Mouse (Mus musculus): ENCODE measurements around the gene Ttc24. TPM values are rescaled to one million over a fixed set of nuclear protein-coding genes. Genes with fewer than 3 reads are reported as not detected.

Ttc24 gene
- polyA plus RNA-seq, 1 experiment from 2014 or later: not detected

DNA sequence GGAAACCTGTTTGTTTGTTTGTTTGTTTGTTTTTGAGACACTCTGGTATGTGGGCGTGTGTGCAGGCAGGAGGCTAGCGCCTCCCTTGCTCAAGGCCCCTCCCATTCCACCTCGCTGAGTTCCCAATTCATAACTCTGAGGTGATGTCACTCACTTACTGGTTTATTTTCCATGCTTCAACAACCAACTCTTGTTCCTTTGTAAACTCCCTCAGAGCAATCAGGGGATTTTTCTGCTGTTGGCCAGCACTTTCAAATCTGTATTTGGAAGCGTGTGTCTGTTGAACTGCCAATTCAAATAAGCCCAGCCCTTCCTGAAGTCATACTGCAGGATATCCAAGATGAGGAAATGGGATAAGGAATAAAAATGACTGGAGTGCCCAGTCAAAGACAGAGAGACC is 4.6 kb upstream of the Ttc24 start:
- Histone ChIP-seq H3K4me2 (replicated peaks; ENCODE audit: low read depth, low read length) (peak overlapping the region; percentile 81), H3K9me3 (ENCODE audit: low read length) (no peaks in the 10 kb centered on the region), H3K27me3 (ENCODE audit: insufficient read depth, low read length) (no peaks in the 10 kb centered on the region), H3K9ac (replicated peaks; ENCODE audit: low read length) (peak overlapping the region; percentile 69), H3K27ac (ENCODE audit: low read length) (no peak overlapping the region), H3K36me3 (ENCODE audit: insufficient read depth, low read length) (peaks cover 6% of the 10 kb centered on the region; the same call in 1 of the 2 replicates), H3K4me1 (ENCODE audit: insufficient read depth, low read length) (peaks cover 13% of the 10 kb centered on the region), H3K4me3 (ENCODE audit: low read length) (peak overlapping the region; percentile 78)
- 13% methylated on average over 4 of the region's 4 CpGs for WGBS
- ATAC-seq (ENCODE audit: low FRiP score, low TSS enrichment): peak; percentile 26; the same call in 1 of the 2 replicates

DNA sequence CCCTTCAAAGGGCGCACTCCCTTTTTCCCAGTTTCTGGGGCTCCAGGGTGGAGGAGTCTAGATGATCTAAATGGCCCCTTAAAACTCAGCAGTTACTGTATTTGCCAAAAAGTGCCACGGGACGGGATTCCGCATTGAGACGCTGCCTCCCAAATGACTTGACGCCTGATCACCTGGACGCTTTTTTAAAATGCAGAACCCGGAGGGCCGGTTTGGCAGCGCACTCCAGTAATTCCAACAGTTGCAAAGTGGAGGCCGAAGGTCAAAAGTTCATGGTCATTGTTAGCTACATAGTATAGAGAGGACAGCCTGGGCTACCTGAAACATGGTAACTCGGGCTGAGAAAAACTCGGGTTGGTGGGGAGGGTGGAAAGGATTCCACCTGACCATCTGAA is 4.1 kb upstream of the Ttc24 start:
- Histone ChIP-seq H3K27ac (ENCODE audit: low read length) (no peak overlapping the region), H3K9me3 (ENCODE audit: low read length) (no peaks in the 10 kb centered on the region), H3K4me3 (ENCODE audit: low read length) (peak overlapping the region; percentile 78), H3K9ac (replicated peaks; ENCODE audit: low read length) (peak overlapping the region; percentile 69), H3K4me1 (ENCODE audit: insufficient read depth, low read length) (peaks cover 13% of the 10 kb centered on the region), H3K4me2 (replicated peaks; ENCODE audit: low read depth, low read length) (peak overlapping the region; percentile 81), H3K36me3 (ENCODE audit: insufficient read depth, low read length) (peaks cover 6% of the 10 kb centered on the region; the same call in 1 of the 2 replicates), H3K27me3 (ENCODE audit: insufficient read depth, low read length) (no peaks in the 10 kb centered on the region)
- WGBS: 3% methylated on average over 13 of the region's 13 CpGs
- peak; percentile 28; the same call in 1 of the 2 replicates for ATAC-seq (ENCODE audit: low FRiP score, low TSS enrichment)

DNA sequence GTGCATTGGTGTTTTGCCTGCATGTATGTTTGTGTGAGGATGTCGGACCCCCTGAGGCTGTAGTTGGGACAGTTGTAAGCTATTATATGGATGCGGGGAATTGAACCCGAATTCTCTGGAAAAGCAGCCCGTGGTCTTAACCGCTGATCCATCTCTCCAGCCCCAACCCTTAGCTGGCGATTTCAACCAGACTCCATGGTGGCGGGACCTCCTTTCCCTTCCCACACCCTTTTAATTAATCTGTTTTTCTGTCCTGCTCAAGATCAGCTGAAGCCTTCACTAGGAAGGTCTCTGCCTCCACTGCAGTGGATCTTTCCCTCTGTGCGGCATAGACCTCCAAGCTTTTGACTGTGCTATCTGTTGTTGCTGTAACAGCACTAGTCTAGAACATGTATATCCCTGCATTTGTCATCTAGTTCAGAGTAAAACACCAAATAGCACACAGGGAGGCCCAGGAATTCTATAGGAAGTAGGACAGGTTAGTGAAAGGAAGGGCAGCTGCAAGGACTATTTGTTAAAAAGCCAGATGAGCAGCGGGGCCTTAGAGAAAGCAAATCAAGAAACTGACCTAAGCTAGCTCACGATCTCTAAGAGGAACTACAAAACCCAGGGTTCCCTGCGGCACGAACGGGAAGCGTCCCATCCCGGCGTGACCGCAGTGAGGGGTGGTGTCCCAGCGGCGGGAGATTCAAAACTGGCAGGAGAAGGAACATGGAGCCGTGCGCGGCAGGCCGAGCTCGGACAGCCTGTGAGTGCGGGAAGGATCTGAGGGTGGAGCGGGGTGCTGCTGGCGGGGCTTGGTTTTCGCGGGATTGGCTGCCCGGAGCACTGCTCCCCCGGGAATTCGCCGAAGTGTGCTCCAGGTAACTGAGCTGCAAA is 3.5 kb upstream of the Ttc24 start, which contains the start of gene Iqgap3:
Gene Iqgap3 (plus strand): TSS at position 627 of the 879 bp plus-strand sequence.
- Histone ChIP-seq H3K4me2 (replicated peaks; ENCODE audit: low read depth, low read length) (peak within 1 kb of the TSS; percentile 81), H3K9me3 (ENCODE audit: low read length) (no peaks in the 10 kb centered on the region), H3K27ac (ENCODE audit: low read length) (no peak within 1 kb of the TSS), H3K9ac (replicated peaks; ENCODE audit: low read length) (peak within 1 kb of the TSS; percentile 69), H3K4me3 (ENCODE audit: low read length) (peak within 1 kb of the TSS; percentile 78), H3K36me3 (ENCODE audit: insufficient read depth, low read length) (peaks cover 5% of the 10 kb centered on the region; the same call in 1 of the 2 replicates), H3K27me3 (ENCODE audit: insufficient read depth, low read length) (no peaks in the 10 kb centered on the region), H3K4me1 (ENCODE audit: insufficient read depth, low read length) (peaks cover 13% of the 10 kb centered on the region)
- peak; percentile 89 for ATAC-seq (ENCODE audit: low FRiP score, low TSS enrichment)
- 20% methylated on average over 33 of the region's 33 CpGs for WGBS

DNA sequence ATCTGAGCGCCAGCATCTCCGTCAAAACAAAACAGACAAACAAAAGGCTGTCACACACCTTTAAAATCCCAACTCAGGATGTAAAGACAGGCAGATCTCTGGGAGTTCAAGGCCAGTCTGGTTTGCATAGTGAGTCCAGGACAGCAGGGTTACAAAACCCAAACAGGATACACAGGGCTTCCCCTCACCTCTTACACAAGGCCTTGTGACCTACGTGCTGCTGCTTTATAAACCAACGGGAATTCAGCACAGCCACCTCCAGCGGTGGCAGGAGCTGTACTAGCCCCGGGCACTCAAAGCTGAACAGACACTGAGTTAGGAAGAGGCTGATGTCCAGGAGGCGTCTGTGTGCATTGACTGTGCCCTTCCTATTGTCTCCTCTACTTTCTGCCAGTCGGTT is 663 bp downstream of the Ttc24 start:
- Histone ChIP-seq H3K36me3 (ENCODE audit: insufficient read depth, low read length) (no peaks in the 10 kb centered on the region), H3K27me3 (ENCODE audit: insufficient read depth, low read length) (no peaks in the 10 kb centered on the region), H3K9ac (replicated peaks; ENCODE audit: low read length) (no peak overlapping the region), H3K4me3 (ENCODE audit: low read length) (no peak overlapping the region), H3K27ac (ENCODE audit: low read length) (no peak overlapping the region), H3K9me3 (ENCODE audit: low read length) (no peaks in the 10 kb centered on the region), H3K4me1 (ENCODE audit: insufficient read depth, low read length) (peaks cover 4% of the 10 kb centered on the region), H3K4me2 (replicated peaks; ENCODE audit: low read depth, low read length) (no peak overlapping the region)
- WGBS: 53% methylated on average over 8 of the region's 8 CpGs
- ATAC-seq (ENCODE audit: low FRiP score, low TSS enrichment): no peak

DNA sequence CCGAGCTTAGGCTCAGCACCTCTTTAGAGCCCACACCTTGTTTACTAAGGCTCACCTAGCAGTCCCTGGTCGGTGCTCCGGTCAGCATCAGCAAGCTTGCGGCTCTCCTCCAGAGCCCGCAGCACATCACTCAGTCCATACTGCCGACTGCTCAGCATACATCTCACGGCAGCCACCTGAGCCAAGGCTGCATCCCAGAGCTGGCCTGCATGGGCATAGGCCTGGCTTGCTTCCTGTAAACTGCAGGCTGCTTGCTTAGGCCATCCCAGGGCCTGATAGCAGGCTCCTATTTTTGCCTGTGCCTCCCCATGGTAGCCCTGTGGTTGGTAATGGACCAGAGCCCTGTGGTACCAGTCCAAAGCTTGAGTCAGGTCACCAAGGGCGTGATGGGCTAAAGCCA is 3.3 kb downstream of the Ttc24 start:
- no peak overlapping the region for H3K27ac ChIP-seq (ENCODE audit: low read length)
- WGBS: 82% methylated on average over 8 of the region's 8 CpGs
- H3K9ac ChIP-seq (replicated peaks; ENCODE audit: low read length): no peak overlapping the region
- no peak overlapping the region for H3K4me3 ChIP-seq (ENCODE audit: low read length)
- no peak overlapping the region for H3K4me2 ChIP-seq (replicated peaks; ENCODE audit: low read depth, low read length)
- no peaks in the 10 kb centered on the region for H3K27me3 ChIP-seq (ENCODE audit: insufficient read depth, low read length)
- ATAC-seq (ENCODE audit: low FRiP score, low TSS enrichment): no peak
- H3K9me3 ChIP-seq (ENCODE audit: low read length): no peaks in the 10 kb centered on the region
- H3K4me1 ChIP-seq (ENCODE audit: insufficient read depth, low read length): no peaks in the 10 kb centered on the region
- no peaks in the 10 kb centered on the region for H3K36me3 ChIP-seq (ENCODE audit: insufficient read depth, low read length)

DNA sequence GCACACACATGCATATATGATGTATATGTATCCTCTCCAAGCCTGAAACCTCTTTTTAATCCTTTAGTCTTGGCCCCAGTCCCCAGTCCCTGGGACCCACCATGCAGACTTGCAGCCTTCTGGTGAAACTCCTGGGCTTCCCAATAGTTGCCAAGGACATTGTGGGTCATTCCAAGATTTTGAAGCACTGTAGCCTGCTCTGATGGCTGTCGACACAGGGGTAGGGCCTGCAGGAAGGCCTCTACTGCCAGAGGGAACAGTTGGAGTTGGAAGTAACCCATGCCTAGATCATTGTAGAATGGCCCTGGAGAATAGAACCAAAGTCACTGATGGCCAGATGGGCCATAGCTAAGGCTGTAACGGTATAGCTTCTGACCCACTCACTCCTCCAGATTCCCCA is 3.8 kb downstream of the Ttc24 start:
- ATAC-seq (ENCODE audit: low FRiP score, low TSS enrichment): no peak
- Histone ChIP-seq H3K36me3 (ENCODE audit: insufficient read depth, low read length) (no peaks in the 10 kb centered on the region), H3K4me2 (replicated peaks; ENCODE audit: low read depth, low read length) (no peak overlapping the region), H3K27ac (ENCODE audit: low read length) (no peak overlapping the region), H3K27me3 (ENCODE audit: insufficient read depth, low read length) (no peaks in the 10 kb centered on the region), H3K9ac (replicated peaks; ENCODE audit: low read length) (no peak overlapping the region), H3K4me1 (ENCODE audit: insufficient read depth, low read length) (no peaks in the 10 kb centered on the region), H3K4me3 (ENCODE audit: low read length) (no peak overlapping the region), H3K9me3 (ENCODE audit: low read length) (no peaks in the 10 kb centered on the region)
- 55% methylated on average over 2 of the region's 2 CpGs for WGBS

DNA sequence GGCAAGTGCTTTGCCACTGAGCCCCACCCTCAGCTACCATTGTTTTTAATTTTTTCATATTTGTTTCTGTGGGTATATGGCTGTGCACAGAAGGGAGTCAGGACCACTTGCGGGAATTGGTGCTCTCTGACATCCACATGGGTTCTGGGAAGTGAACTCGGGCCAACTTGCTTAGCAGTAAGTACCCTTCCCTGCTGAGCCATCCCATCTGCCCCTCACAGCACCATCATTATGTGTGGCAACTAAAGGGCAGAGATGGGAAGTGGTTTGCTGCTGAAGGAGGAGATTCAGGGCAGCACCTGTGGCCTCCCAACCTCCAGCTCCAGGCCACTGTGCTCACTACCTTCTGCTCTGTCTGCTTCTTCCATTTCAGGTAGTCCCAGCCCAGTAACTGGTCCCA is 4.5 kb downstream of the Ttc24 start:
- no peaks in the 10 kb centered on the region for H3K9me3 ChIP-seq (ENCODE audit: low read length)
- WGBS: 60% methylated on average over 2 of the region's 2 CpGs
- no peak overlapping the region for H3K27ac ChIP-seq (ENCODE audit: low read length)
- H3K27me3 ChIP-seq (ENCODE audit: insufficient read depth, low read length): no peaks in the 10 kb centered on the region
- H3K4me3 ChIP-seq (ENCODE audit: low read length): no peak overlapping the region
- no peak overlapping the region for H3K4me2 ChIP-seq (replicated peaks; ENCODE audit: low read depth, low read length)
- H3K9ac ChIP-seq (replicated peaks; ENCODE audit: low read length): no peak overlapping the region
- no peak for ATAC-seq (ENCODE audit: low FRiP score, low TSS enrichment)
- no peaks in the 10 kb centered on the region for H3K36me3 ChIP-seq (ENCODE audit: insufficient read depth, low read length)
- no peaks in the 10 kb centered on the region for H3K4me1 ChIP-seq (ENCODE audit: insufficient read depth, low read length)

DNA sequence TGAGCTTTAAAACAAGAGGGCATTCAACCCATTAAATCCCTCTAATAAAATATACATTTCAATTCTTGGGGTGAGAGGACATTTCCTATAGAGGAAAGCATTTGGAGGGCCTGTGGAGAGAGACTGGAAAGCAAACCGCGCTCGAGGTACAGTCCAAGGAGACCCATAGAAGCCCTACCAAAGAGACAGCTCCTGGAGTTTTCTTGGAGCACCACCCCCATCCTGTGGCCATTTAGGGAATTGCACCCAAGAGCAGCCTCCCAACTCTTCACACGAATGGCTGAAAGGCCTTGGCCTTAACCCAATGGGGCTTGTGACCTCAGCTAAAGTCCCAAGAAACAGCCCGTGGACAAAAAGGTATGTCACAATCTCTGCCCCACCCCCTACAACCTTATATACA is 6.3 kb downstream of the Ttc24 start:
- no peak overlapping the region for H3K9ac ChIP-seq (replicated peaks; ENCODE audit: low read length)
- WGBS: 0% methylated on average over 5 of the region's 5 CpGs
- ATAC-seq (ENCODE audit: low FRiP score, low TSS enrichment): peak; percentile 44; the same call in 1 of the 2 replicates

DNA sequence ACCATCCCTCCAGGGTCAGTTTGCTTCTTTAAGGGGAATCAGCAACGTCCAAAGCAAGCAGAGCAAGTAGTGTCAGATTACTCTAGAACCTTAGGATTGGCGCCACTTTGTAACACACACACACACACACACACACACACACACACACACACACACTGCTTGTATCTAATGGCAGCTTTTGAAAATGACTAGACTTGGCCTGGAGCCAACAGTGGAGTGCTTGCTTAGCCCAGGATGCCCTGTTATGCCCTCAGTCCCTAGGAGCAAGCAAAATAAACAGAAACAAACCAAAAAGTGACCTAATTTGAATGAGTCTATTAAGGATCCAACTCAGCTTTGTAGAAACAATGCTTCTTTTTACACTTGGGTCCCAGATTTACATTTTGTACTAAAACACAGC is 9.7 kb downstream of the Ttc24 start:
- Histone ChIP-seq H3K27ac (ENCODE audit: low read length) (no peak overlapping the region), H3K9me3 (ENCODE audit: low read length) (no peaks in the 10 kb centered on the region), H3K4me3 (ENCODE audit: low read length) (no peak overlapping the region), H3K4me1 (ENCODE audit: insufficient read depth, low read length) (no peaks in the 10 kb centered on the region), H3K36me3 (ENCODE audit: insufficient read depth, low read length) (no peaks in the 10 kb centered on the region), H3K9ac (replicated peaks; ENCODE audit: low read length) (no peak overlapping the region), H3K27me3 (ENCODE audit: insufficient read depth, low read length) (no peaks in the 10 kb centered on the region), H3K4me2 (replicated peaks; ENCODE audit: low read depth, low read length) (no peak overlapping the region)
- WGBS: 13% methylated on average over 2 of the region's 2 CpGs
- no peak for ATAC-seq (ENCODE audit: low FRiP score, low TSS enrichment)

More for the DNA sequence above, 6.3 kb downstream of the Ttc24 start:
- Histone ChIP-seq H3K27me3 (ENCODE audit: insufficient read depth, low read length) (no peaks in the 10 kb centered on the region), H3K27ac (ENCODE audit: low read length) (no peak overlapping the region), H3K4me3 (ENCODE audit: low read length) (no peak overlapping the region), H3K4me2 (replicated peaks; ENCODE audit: low read depth, low read length) (no peak overlapping the region), H3K9me3 (ENCODE audit: low read length) (no peaks in the 10 kb centered on the region), H3K36me3 (ENCODE audit: insufficient read depth, low read length) (no peaks in the 10 kb centered on the region), H3K4me1 (ENCODE audit: insufficient read depth, low read length) (no peaks in the 10 kb centered on the region)

Data from kidney, embryonic 16.5 days (tissue).